Mouse (Mus musculus): ENCODE results near the gene L1td1. TPM values are rescaled to one million over a fixed set of nuclear protein-coding genes. Genes with fewer than 3 reads are reported as not detected.
"Not testable (repeated sequence)": the region's sequence is repeated elsewhere in the genome, so short reads cannot be mapped to it uniquely, and the experiment has no call there.

Gene L1td1
- polyA plus RNA-seq, 1 experiment = not detected

DNA sequence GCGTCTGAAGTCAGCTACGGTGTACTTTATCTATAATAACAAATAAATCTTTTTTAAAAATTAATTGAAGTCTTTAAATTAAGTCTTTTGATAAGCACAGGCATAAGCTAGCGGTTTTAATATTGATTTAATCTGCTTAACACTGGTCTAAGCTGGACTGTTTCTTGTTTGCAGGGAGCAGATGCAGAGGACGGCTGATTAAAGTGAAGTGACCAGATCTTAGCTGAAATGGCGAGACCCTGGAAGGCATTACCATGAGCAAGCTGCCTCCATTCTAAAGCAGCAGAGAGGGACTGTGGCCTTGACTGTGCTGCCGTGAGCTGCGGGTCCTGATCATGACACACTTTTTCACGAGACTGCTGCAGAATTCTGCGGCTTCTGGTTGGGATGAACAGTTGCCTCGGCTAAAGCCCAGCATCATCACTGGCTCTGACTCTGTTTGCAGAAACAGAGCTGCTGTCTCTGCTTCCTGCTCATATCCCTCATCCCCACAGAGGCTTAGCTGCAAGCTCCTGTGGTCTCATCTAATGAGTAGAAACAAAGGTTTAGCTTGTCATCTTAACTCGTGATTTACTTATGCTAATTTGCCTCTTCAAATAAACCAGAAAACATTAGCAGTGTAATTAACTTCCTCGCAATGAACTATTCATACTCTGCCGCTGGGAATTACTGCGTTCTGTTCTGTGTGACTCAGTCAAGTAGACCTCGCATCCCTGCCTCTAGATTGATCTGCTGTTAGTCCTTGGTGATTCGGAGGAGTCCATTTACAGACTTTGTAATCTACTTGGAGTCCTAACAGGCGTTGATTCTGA lies 8.6 kb upstream of the L1td1 start:
- H3K4me1 ChIP-seq (ENCODE audit: control insufficient read depth, insufficient read depth, insufficient read length) = no peaks in the 10 kb centered on the region
- H3K4me3 ChIP-seq (ENCODE audit: extremely low read depth, insufficient read depth, insufficient read length) = no peak overlapping the region
- no peak for TF ChIP-seq POLR2A (IDR thresholded peaks at IDR 0.05; ENCODE audit: low read depth, low read length)
- no peak for TF ChIP-seq CTCF (IDR thresholded peaks at IDR 0.05; ENCODE audit: extremely low read depth, insufficient read depth, insufficient read length, insufficient replicate concordance)
- no peak for DNase-seq (ENCODE audit: low read depth in 1 of 2, low spot score in 2 of 2)
- no peak overlapping the region for H3K27ac ChIP-seq (ENCODE audit: insufficient read depth, low read length)
- H3K27me3 ChIP-seq (ENCODE audit: control insufficient read depth, insufficient read depth, low read length) = no peaks in the 10 kb centered on the region
- WGBS = 93% methylated on average over 17 of the region's 17 CpGs
- no peaks in the 10 kb centered on the region for H3K36me3 ChIP-seq (ENCODE audit: control insufficient read depth, insufficient read depth, low read length)

GRCm38 (mm10) chr4:98718547-98718917 lies 8.0 kb upstream of the L1td1 start:
- H3K27me3 ChIP-seq (ENCODE audit: control insufficient read depth, insufficient read depth, low read length) = no peaks in the 10 kb centered on the region
- TF ChIP-seq POLR2A (IDR thresholded peaks at IDR 0.05; ENCODE audit: low read depth, low read length) = no peak
- no peaks in the 10 kb centered on the region for H3K4me1 ChIP-seq (ENCODE audit: control insufficient read depth, insufficient read depth, insufficient read length)
- no peak overlapping the region for H3K27ac ChIP-seq (ENCODE audit: insufficient read depth, low read length)
- DNase-seq (ENCODE audit: low read depth in 1 of 2, low spot score in 2 of 2) = no peak
- no peaks in the 10 kb centered on the region for H3K36me3 ChIP-seq (ENCODE audit: control insufficient read depth, insufficient read depth, low read length)
- 87% methylated on average over 10 of the region's 10 CpGs for WGBS
- no peak overlapping the region for H3K4me3 ChIP-seq (ENCODE audit: extremely low read depth, insufficient read depth, insufficient read length)

DNA sequence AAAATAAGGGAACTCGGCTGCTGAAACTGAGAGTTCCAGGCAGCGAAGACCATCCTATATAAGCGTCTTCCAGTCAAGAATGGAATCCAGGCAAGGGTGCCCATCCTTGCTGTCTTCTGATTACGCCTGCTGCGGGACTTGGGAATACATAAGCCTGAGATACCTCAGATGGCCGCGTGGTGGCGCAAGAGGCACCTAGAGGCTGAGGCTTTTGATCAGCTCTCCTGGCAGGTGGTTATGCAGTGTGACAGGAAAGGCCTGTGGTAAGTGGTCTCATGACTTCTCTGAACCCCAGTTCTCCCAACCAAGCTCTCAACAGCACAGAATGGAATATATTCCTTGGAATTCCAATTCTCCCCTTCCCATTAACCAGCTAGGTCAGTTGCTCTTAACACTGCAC lies 4.1 kb upstream of the L1td1 start:
- H3K27ac ChIP-seq (ENCODE audit: insufficient read depth, low read length) = no peak overlapping the region
- H3K4me1 ChIP-seq (ENCODE audit: control insufficient read depth, insufficient read depth, insufficient read length) = no peaks in the 10 kb centered on the region
- H3K27me3 ChIP-seq (ENCODE audit: control insufficient read depth, insufficient read depth, low read length) = peaks cover 2% of the 10 kb centered on the region; the same call in 1 of the 2 replicates
- TF ChIP-seq CTCF (IDR thresholded peaks at IDR 0.05; ENCODE audit: extremely low read depth, insufficient read depth, insufficient read length, insufficient replicate concordance) = peak; percentile 66; the same call in 1 of the 2 replicates
- TF ChIP-seq POLR2A (IDR thresholded peaks at IDR 0.05; ENCODE audit: low read depth, low read length) = no peak
- 23% methylated on average over 8 of the region's 8 CpGs for WGBS
- H3K36me3 ChIP-seq (ENCODE audit: control insufficient read depth, insufficient read depth, low read length) = no peaks in the 10 kb centered on the region
- H3K4me3 ChIP-seq (ENCODE audit: extremely low read depth, insufficient read depth, insufficient read length) = no peak overlapping the region
- DNase-seq (ENCODE audit: low read depth in 1 of 2, low spot score in 2 of 2) = peak; percentile 7 to 39

DNA sequence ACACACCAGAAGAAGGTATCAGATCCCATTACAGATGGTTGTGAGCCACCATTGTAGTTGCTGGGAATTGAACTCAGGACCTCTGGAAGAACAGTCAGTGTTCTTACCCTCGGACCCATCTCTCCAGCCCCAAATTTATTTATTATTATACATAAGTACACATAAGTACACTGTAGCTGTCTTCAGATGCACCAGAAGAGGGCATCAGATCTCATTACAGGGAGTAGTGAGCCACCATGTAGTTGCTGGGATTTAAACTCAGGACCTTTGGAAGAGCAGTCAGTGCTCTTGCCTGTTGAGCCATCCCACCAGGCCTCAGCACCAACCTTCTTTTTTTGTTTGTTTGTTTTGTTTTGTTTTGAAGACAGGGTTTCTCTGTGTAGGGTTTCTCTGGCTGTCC lies 1.9 kb upstream of the L1td1 start:
- not testable (repeated sequence) for H3K27ac ChIP-seq (ENCODE audit: insufficient read depth, low read length); H3K4me3 ChIP-seq (ENCODE audit: extremely low read depth, insufficient read depth, insufficient read length); H3K36me3 ChIP-seq (ENCODE audit: control insufficient read depth, insufficient read depth, low read length); DNase-seq (ENCODE audit: low read depth in 1 of 2, low spot score in 2 of 2); H3K4me1 ChIP-seq (ENCODE audit: control insufficient read depth, insufficient read depth, insufficient read length); H3K27me3 ChIP-seq (ENCODE audit: control insufficient read depth, insufficient read depth, low read length)
- 76% methylated on average over 1 of the region's 1 CpGs for WGBS

GRCm38 (mm10) chr4:98725439-98725838 lies 1.1 kb upstream of the L1td1 start:
- Histone ChIP-seq H3K4me1 (ENCODE audit: control insufficient read depth, insufficient read depth, insufficient read length) (no peaks in the 10 kb centered on the region), H3K27ac (ENCODE audit: insufficient read depth, low read length) (no peak overlapping the region), H3K27me3 (ENCODE audit: control insufficient read depth, insufficient read depth, low read length) (peaks cover 7% of the 10 kb centered on the region; the same call in 1 of the 2 replicates), H3K36me3 (ENCODE audit: control insufficient read depth, insufficient read depth, low read length) (no peaks in the 10 kb centered on the region), H3K4me3 (ENCODE audit: extremely low read depth, insufficient read depth, insufficient read length) (no peak overlapping the region)
- no peak for DNase-seq (ENCODE audit: low read depth in 1 of 2, low spot score in 2 of 2)
- 39% methylated on average over 4 of the region's 4 CpGs for WGBS
- no peak for TF ChIP-seq CTCF (IDR thresholded peaks at IDR 0.05; ENCODE audit: extremely low read depth, insufficient read depth, insufficient read length, insufficient replicate concordance)

GRCm38 (mm10) chr4:98727295-98727958 lies 893 bp downstream of the L1td1 start:
- Histone ChIP-seq H3K27me3 (ENCODE audit: control insufficient read depth, insufficient read depth, low read length) (peaks cover 7% of the 10 kb centered on the region; the same call in 1 of the 2 replicates), H3K27ac (ENCODE audit: insufficient read depth, low read length) (no peak overlapping the region), H3K4me3 (ENCODE audit: extremely low read depth, insufficient read depth, insufficient read length) (no peak overlapping the region), H3K4me1 (ENCODE audit: control insufficient read depth, insufficient read depth, insufficient read length) (no peaks in the 10 kb centered on the region), H3K36me3 (ENCODE audit: control insufficient read depth, insufficient read depth, low read length) (no peaks in the 10 kb centered on the region)
- TF ChIP-seq POLR2A (IDR thresholded peaks at IDR 0.05; ENCODE audit: low read depth, low read length) (no peak), CTCF (IDR thresholded peaks at IDR 0.05; ENCODE audit: extremely low read depth, insufficient read depth, insufficient read length, insufficient replicate concordance) (no peak)
- no peak for DNase-seq (ENCODE audit: low read depth in 1 of 2, low spot score in 2 of 2)
- 10% methylated on average over 21 of the region's 21 CpGs for WGBS

GRCm38 (mm10) chr4:98727959-98728347 lies 1.4 kb downstream of the L1td1 start:
- TF ChIP-seq POLR2A (IDR thresholded peaks at IDR 0.05; ENCODE audit: low read depth, low read length) = no peak
- TF ChIP-seq CTCF (IDR thresholded peaks at IDR 0.05; ENCODE audit: extremely low read depth, insufficient read depth, insufficient read length, insufficient replicate concordance) = no peak
- peaks cover 7% of the 10 kb centered on the region; the same call in 1 of the 2 replicates for H3K27me3 ChIP-seq (ENCODE audit: control insufficient read depth, insufficient read depth, low read length)
- H3K4me3 ChIP-seq (ENCODE audit: extremely low read depth, insufficient read depth, insufficient read length) = no peak overlapping the region
- H3K36me3 ChIP-seq (ENCODE audit: control insufficient read depth, insufficient read depth, low read length) = no peaks in the 10 kb centered on the region
- no peak for DNase-seq (ENCODE audit: low read depth in 1 of 2, low spot score in 2 of 2)
- no peak overlapping the region for H3K27ac ChIP-seq (ENCODE audit: insufficient read depth, low read length)
- 4% methylated on average over 10 of the region's 10 CpGs for WGBS
- no peaks in the 10 kb centered on the region for H3K4me1 ChIP-seq (ENCODE audit: control insufficient read depth, insufficient read depth, insufficient read length)

All from spleen, adult 2 months (tissue).